Mouse (Mus musculus): ENCODE results near the gene Ugt1a8. TPM values are rescaled to one million over a fixed set of nuclear protein-coding genes. Genes with fewer than 3 reads are reported as not detected.
A peak's percentile ranks its signal among the peaks of the same experiment; 100 is the strongest.

Gene Ugt1a8
- total RNA-seq, 2 experiments from 2014 or later, result not detected

GRCm38 (mm10) chr1:88179657-88180056, 92.0 kb downstream of the Ugt1a8 start:
- DNase-seq (ENCODE audit: low spot score in 2 of 2), result no peak

- DNase-seq (ENCODE audit: low spot score in 2 of 2), result no peak
Observed at GRCm38 (mm10) chr1:88186325-88186935, 98.8 kb downstream of the Ugt1a8 start.

- no peak for DNase-seq (ENCODE audit: low spot score in 2 of 2)
Observed at GRCm38 (mm10) chr1:88192136-88192535, 104.5 kb downstream of the Ugt1a8 start.

- DNase-seq (ENCODE audit: low spot score in 2 of 2), result no peak
Observed at GRCm38 (mm10) chr1:88195687-88196086, 108.1 kb downstream of the Ugt1a8 start.

- DNase-seq (ENCODE audit: low spot score in 2 of 2), result no peak
Observed at GRCm38 (mm10) chr1:88197443-88197842, 109.8 kb downstream of the Ugt1a8 start.

GRCm38 (mm10) chr1:88199996-88200395, 112.4 kb downstream of the Ugt1a8 start:
- no peak for DNase-seq (ENCODE audit: low spot score in 2 of 2)

- DNase-seq (ENCODE audit: low spot score in 2 of 2), result no peak
Observed at GRCm38 (mm10) chr1:88200456-88200855, 112.8 kb downstream of the Ugt1a8 start, which contains the start of gene Ugt1a2. TSS of gene Ugt1a2 (plus strand) at chr1:88200601.

- DNase-seq (ENCODE audit: low spot score in 2 of 2), result peak; percentile 83 to 91
Observed at GRCm38 (mm10) chr1:88205294-88205922, 117.8 kb downstream of the Ugt1a8 start, which contains the start of gene Dnajb3. TSS of gene Dnajb3 (minus strand) at chr1:88205782.

GRCm38 (mm10) chr1:88206843-88207479, 119.3 kb downstream of the Ugt1a8 start:
- DNase-seq (ENCODE audit: low spot score in 2 of 2), result no peak

- DNase-seq (ENCODE audit: low spot score in 2 of 2), result peak in 1 of 2 experiments; percentile 2
Observed at GRCm38 (mm10) chr1:88211812-88212211, 124.2 kb downstream of the Ugt1a8 start, which contains the start of gene Ugt1a1. TSS of gene Ugt1a1 (plus strand) at chr1:88211959.

- DNase-seq (ENCODE audit: low spot score in 2 of 2), result peak in 1 of 2 experiments; percentile 3
Observed at GRCm38 (mm10) chr1:88212341-88213045, 124.9 kb downstream of the Ugt1a8 start.

GRCm38 (mm10) chr1:88213061-88213460, 125.4 kb downstream of the Ugt1a8 start:
- no peak for DNase-seq (ENCODE audit: low spot score in 2 of 2)

- peak in 1 of 2 experiments; percentile 2 for DNase-seq (ENCODE audit: low spot score in 2 of 2)
Observed at GRCm38 (mm10) chr1:88213766-88214461, 126.3 kb downstream of the Ugt1a8 start.

GRCm38 (mm10) chr1:88214462-88214952, 126.9 kb downstream of the Ugt1a8 start:
- no peak for DNase-seq (ENCODE audit: low spot score in 2 of 2)

GRCm38 (mm10) chr1:88215466-88216380, 128.1 kb downstream of the Ugt1a8 start:
- no peak for DNase-seq (ENCODE audit: low spot score in 2 of 2)

GRCm38 (mm10) chr1:88216551-88216950, 128.9 kb downstream of the Ugt1a8 start:
- DNase-seq (ENCODE audit: low spot score in 2 of 2), result no peak

- peak in 1 of 2 experiments; percentile 1 for DNase-seq (ENCODE audit: low spot score in 2 of 2)
Observed at GRCm38 (mm10) chr1:88217144-88217543, 129.5 kb downstream of the Ugt1a8 start.

- DNase-seq (ENCODE audit: low spot score in 2 of 2), result peak in 1 of 2 experiments; percentile 2
Observed at GRCm38 (mm10) chr1:88217576-88217975, 130.0 kb downstream of the Ugt1a8 start.

- peak in 1 of 2 experiments; percentile 15 for DNase-seq (ENCODE audit: low spot score in 2 of 2)
Observed at GRCm38 (mm10) chr1:88218051-88218450, 130.4 kb downstream of the Ugt1a8 start.

Data from layer of hippocampus, adult 18-20 months (tissue).